Mouse (Mus musculus) testis, adult 2 months (tissue): ENCODE data around the gene Klf5.

Experiments used
- CTCF ChIP-seq: fragments of 200-500 bp; IDR thresholded peaks from 2 replicates; pipeline ENCODE4 v1.5.1; 2012; ENCODE audit warnings: low read depth, mild to moderate bottlenecking, inconsistent platforms, low read length, moderate library complexity; ENCODE audit not compliant: control insufficient read depth, insufficient read depth, insufficient replicate concordance
- POLR2A ChIP-seq: fragments of 200-500 bp; IDR thresholded peaks from 2 replicates; pipeline ENCODE4 v1.6.1; 2012; ENCODE audit warnings: low read depth, mild to moderate bottlenecking, inconsistent platforms, low read length, moderate library complexity; ENCODE audit not compliant: control insufficient read depth

DNA sequence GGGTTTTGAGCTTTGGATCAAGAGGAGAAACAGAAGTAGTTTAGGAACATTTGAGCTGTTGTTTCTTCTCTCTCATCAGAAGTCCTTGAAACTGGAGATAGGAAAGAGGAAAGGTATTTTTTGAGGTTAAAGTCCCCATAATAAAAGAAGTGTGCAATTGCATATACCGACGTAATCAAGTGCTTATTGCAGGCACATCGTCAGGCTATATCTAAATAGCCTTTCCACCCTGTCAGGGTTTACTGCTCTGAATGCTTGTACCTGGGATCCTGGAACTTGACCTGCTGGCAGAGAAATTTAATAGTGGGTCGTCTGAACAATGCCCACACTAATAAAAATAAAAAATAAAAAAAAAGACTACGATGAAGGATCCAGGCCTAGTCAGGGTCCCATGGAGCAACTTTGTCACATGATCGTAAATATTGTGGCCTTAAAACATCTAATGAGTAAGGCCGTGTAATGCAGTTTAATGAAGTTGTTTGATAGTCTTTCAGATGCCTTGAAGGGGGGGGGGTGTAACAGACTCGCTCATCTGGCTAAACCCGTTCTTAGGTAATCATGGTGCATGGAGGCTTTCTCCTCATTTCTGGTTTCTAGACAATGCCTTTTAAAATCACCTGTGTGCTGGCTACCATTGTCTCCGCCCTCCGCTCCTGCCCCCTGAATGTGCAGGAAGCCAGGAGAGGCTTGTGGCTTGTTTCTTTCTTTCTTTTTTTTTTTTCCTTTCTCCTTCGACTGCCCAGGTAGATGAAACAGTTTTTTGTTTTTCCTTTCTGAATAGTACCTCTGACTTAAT lies 6.7 kb downstream of the Klf5 start:
- TF ChIP-seq CTCF = no peak
- TF ChIP-seq POLR2A = no peak
